Mouse (Mus musculus) thymus, adult 2 months (tissue): ENCODE measurements at regions not wholly inside any gene's neighbourhood (a gene's known extent, or its start where the extent isn't known, plus 50 kb on each side); places are given as distances from the start of the nearest gene placed in this dataset.

Source experiments
- CTCF ChIP-seq: fragments of 200-500 bp; IDR thresholded peaks from 2 replicates; pipeline ENCODE4 v1.5.1; 2012; ENCODE audit warnings: mild to moderate bottlenecking, control low read depth, low read length, moderate library complexity, borderline replicate concordance; ENCODE audit not compliant: control insufficient read depth, poor library complexity, insufficient read depth; ENCODE audit errors: extremely low read depth
- POLR2A ChIP-seq: fragments of 200-500 bp; IDR thresholded peaks from 2 replicates; pipeline ENCODE4 v1.6.1; 2012; ENCODE audit warnings: mild to moderate bottlenecking, low read length, control low read depth, moderate library complexity; ENCODE audit not compliant: control insufficient read depth, poor library complexity, insufficient read depth; ENCODE audit errors: extremely low read depth

DNA sequence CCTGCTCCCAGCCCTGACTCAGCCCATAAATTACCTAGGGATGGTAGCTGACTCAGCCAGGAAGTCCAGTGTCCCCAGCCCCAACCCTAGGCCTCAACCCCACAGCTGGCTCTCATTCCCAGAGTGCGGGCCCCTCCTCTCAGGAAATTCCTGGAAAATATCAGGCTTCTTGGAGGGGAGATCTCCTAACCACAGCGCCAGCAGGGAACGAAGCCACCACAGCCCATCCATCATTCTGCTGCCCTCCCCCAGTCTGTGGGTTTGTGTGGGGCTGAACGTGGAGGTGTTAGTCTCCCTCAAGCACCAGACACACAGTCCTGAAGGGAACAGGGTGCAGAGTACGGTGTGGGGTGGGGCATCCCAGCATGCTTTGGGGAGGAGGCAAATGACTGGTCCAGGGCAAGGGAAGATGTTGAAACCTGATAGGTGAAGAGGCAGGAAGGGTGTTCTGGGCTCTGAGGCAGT is 143.2 kb downstream of the Zfp36l2 start:
- TF ChIP-seq POLR2A (no peak), CTCF (no peak)
